Mouse (Mus musculus) lung, adult 2 months (tissue): Measurements from ENCODE around the gene Tenm4.

Source experiments
- CTCF ChIP-seq: fragments of 200-500 bp; IDR thresholded peaks from 2 replicates; pipeline ENCODE4 v1.5.1; 2011; ENCODE audit warnings: mild to moderate bottlenecking, low read length, control low read depth; ENCODE audit not compliant: insufficient read depth
- POLR2A ChIP-seq: fragments of 200-500 bp; IDR thresholded peaks from 2 replicates; pipeline ENCODE4 v1.6.1; 2011; ENCODE audit warnings: low read depth, mild to moderate bottlenecking, control low read depth, low read length, borderline replicate concordance; ENCODE audit errors: extremely low read depth

- TF ChIP-seq CTCF, result no peak
- no peak for TF ChIP-seq POLR2A
Observed at GRCm38 (mm10) chr7:96826101-96826500, 655.1 kb downstream of the Tenm4 start.
